Mouse (Mus musculus) B cell, adult 2 months (primary cell): ENCODE measurements around the gene Trpm8.

Source experiments
- DNase-seq, 2 experiments: peaks; one replicate each; pipeline ENCODE4 v3.0.0; 2022

Trpm8 gene

GRCm38 (mm10) chr1:88304261-88304985 is 27.0 kb downstream of the Trpm8 start:
- DNase-seq, result no peak

GRCm38 (mm10) chr1:88305018-88305795 is 27.7 kb downstream of the Trpm8 start:
- DNase-seq, result no peak

- no peak for DNase-seq
Observed at GRCm38 (mm10) chr1:88306543-88306942, 29.1 kb downstream of the Trpm8 start.

- no peak for DNase-seq
Observed at GRCm38 (mm10) chr1:88307180-88307579, 29.7 kb downstream of the Trpm8 start.

- no peak for DNase-seq
Observed at GRCm38 (mm10) chr1:88309020-88309419, 31.6 kb downstream of the Trpm8 start.

- no peak for DNase-seq
Observed at GRCm38 (mm10) chr1:88309905-88310304, 32.4 kb downstream of the Trpm8 start.

GRCm38 (mm10) chr1:88310349-88310748 is 32.9 kb downstream of the Trpm8 start:
- no peak for DNase-seq

GRCm38 (mm10) chr1:88317279-88317678 is 39.8 kb downstream of the Trpm8 start:
- DNase-seq, result no peak

- peak; percentile 51 to 57 for DNase-seq
Observed at GRCm38 (mm10) chr1:88318531-88319060, 41.1 kb downstream of the Trpm8 start.

GRCm38 (mm10) chr1:88320821-88321395 is 43.4 kb downstream of the Trpm8 start:
- DNase-seq, result no peak

GRCm38 (mm10) chr1:88322146-88322545 is 44.7 kb downstream of the Trpm8 start:
- DNase-seq, result no peak

- no peak for DNase-seq
Observed at GRCm38 (mm10) chr1:88323101-88323500, 45.6 kb downstream of the Trpm8 start.

- no peak for DNase-seq
Observed at GRCm38 (mm10) chr1:88339481-88339880, 62.0 kb downstream of the Trpm8 start.

GRCm38 (mm10) chr1:88342615-88343014 is 65.2 kb downstream of the Trpm8 start:
- no peak for DNase-seq

- no peak for DNase-seq
Observed at GRCm38 (mm10) chr1:88345580-88345979, 68.1 kb downstream of the Trpm8 start.

- DNase-seq, result no peak
Observed at GRCm38 (mm10) chr1:88348496-88349005, 71.1 kb downstream of the Trpm8 start.

- DNase-seq, result no peak
Observed at GRCm38 (mm10) chr1:88350761-88351160, 73.3 kb downstream of the Trpm8 start.

GRCm38 (mm10) chr1:88355025-88355424 is 77.6 kb downstream of the Trpm8 start:
- no peak for DNase-seq

- DNase-seq, result no peak
Observed at GRCm38 (mm10) chr1:88355681-88356080, 78.2 kb downstream of the Trpm8 start.

GRCm38 (mm10) chr1:88356616-88357015 is 79.2 kb downstream of the Trpm8 start:
- DNase-seq, result no peak

- peak; percentile 12 to 29 for DNase-seq
Observed at GRCm38 (mm10) chr1:88357458-88358090, 80.1 kb downstream of the Trpm8 start.

- no peak for DNase-seq
Observed at GRCm38 (mm10) chr1:88358102-88358654, 80.7 kb downstream of the Trpm8 start.

GRCm38 (mm10) chr1:88361085-88361484 is 83.6 kb downstream of the Trpm8 start:
- DNase-seq, result no peak
